In genomic region chr14:19949475-19949874, GRCm38 (mm10) we compare ENCODE assay signal across 26 mouse cellular contexts. TPM values are rescaled to one million over a fixed set of nuclear protein-coding genes. Genes with fewer than 3 reads are reported as not detected.
DNase-seq lines count a peak whose midpoint lies in the region; ATAC-seq and TF ChIP-seq lines count a peak whose summit lies in the region.
"Had no signal": no experiment of that assay in that cellular context is flagged by ENCODE, and none has a peak within 500 bp of the region (broad histone marks: within the 10 kb centered on the region; RNA-seq: fewer than 3 reads in every experiment).

No protein-coding gene starts in this region.

- H3K4me3 ChIP-seq in forebrain, embryonic 15.5 days = no peak overlapping the region
- H3K4me3 ChIP-seq in forebrain, embryonic 10.5 days = no peak overlapping the region
- no peak overlapping the region for H3K4me3 ChIP-seq in bone marrow macrophage, adult 2 months (ENCODE audit: insufficient read depth, low read length)
- no peak overlapping the region for H3K4me3 ChIP-seq in macrophage (ENCODE audit: inconsistent target)
- H3K4me3 ChIP-seq in left cerebral cortex, adult 2 months = no peak overlapping the region
- H3K4me3 ChIP-seq: heart, embryonic 12.5 days; heart, embryonic 15.5 days; hindbrain, embryonic 10.5 days; hindbrain, embryonic 13.5 days had no signal

- intact Hi-C loops in left cerebral cortex, adult 2 months (cut with DNase I) = loop anchor here (10.0 kb wide), 1 partner anchor 245 kb away; no protein-coding TSS in a partner anchor

- H3K4me1 ChIP-seq in forebrain, embryonic 15.5 days = peaks cover 40% of the 10 kb centered on the region
- peaks cover 29% of the 10 kb centered on the region for H3K4me1 ChIP-seq in forebrain, embryonic 10.5 days
- H3K4me1 ChIP-seq in bone marrow macrophage, adult 2 months (ENCODE audit: control insufficient read depth, insufficient read depth, low read length) = peaks cover 30% of the 10 kb centered on the region
- H3K4me1 ChIP-seq: hindbrain, embryonic 10.5 days had no signal

- DNase-seq in forebrain, embryonic 10.5 days (ENCODE audit: extremely low spot score, low spot score) = no peak
- DNase-seq in frontal cortex, adult 2 months (ENCODE audit: extremely low spot score in 1 of 2, low spot score in 1 of 2) = no peak
- no peak for DNase-seq in left cerebral cortex, adult 2 months (ENCODE audit: extremely low spot score in 1 of 2, low spot score in 2 of 2)
- no peak for DNase-seq in kidney, postnatal 14 days
- DNase-seq: adrenal gland, adult 8-10 months; adrenal gland, postnatal 36 days; cerebellum, adult 11-12 months; cerebellum, adult 8-10 months; cerebellum, postnatal 10 days; cerebellum, postnatal 36 days; gastrocnemius, postnatal 25 days; heart, adult 18-20 months; heart, postnatal 10 days; heart, postnatal 36 days had no signal

- H3K27me3 ChIP-seq in forebrain, embryonic 15.5 days = no peaks in the 10 kb centered on the region
- no peaks in the 10 kb centered on the region for H3K27me3 ChIP-seq in forebrain, embryonic 10.5 days (ENCODE audit: poor library complexity, severe bottlenecking)
- H3K27me3 ChIP-seq: heart, embryonic 12.5 days; heart, embryonic 15.5 days; hindbrain, embryonic 13.5 days had no signal

- no peak for TF ChIP-seq POLR2A in bone marrow macrophage, adult 2 months (IDR thresholded peaks at IDR 0.05; ENCODE audit: borderline replicate concordance, low read depth, low read length)

- peaks cover 12% of the 10 kb centered on the region; the same call in 1 of the 2 replicates for H3K36me3 ChIP-seq in forebrain, embryonic 15.5 days
- H3K36me3 ChIP-seq in forebrain, embryonic 10.5 days (replicated peaks) = peaks cover 57% of the 10 kb centered on the region
- peaks cover 32% of the 10 kb centered on the region for H3K36me3 ChIP-seq in macrophage (ENCODE audit: inconsistent target)
- H3K36me3 ChIP-seq: heart, embryonic 12.5 days had no signal

- no peak for ATAC-seq in forebrain, embryonic 15.5 days (replicated peaks)
- ATAC-seq in frontal cortex, adult (ENCODE audit: low TSS enrichment) = peak; percentile 42
- ATAC-seq: activated CD4-positive, CD25-positive, alpha-beta regulatory T cell, adult 4 months; hindbrain, postnatal 0 days; inflammation-experienced regulatory T-cells, adult 6 months; intestine, embryonic 16.5 days had no signal

- WGBS in forebrain, embryonic 15.5 days = 83% methylated on average over 2 of the region's 2 CpGs
- 89% methylated on average over 2 of the region's 2 CpGs for WGBS in forebrain, embryonic 10.5 days
- WGBS in macrophage (ENCODE audit: missing documents) = 65% methylated on average over 2 of the region's 2 CpGs

- H3K79me2 ChIP-seq in macrophage (ENCODE audit: inconsistent target) = peaks cover 97% of the 10 kb centered on the region

- H3K4me2 ChIP-seq in forebrain, embryonic 15.5 days (replicated peaks) = no peak overlapping the region
- H3K4me2 ChIP-seq: heart, embryonic 12.5 days; heart, embryonic 15.5 days; hindbrain, embryonic 13.5 days had no signal

- H3K9me3 ChIP-seq in forebrain, embryonic 15.5 days = no peaks in the 10 kb centered on the region
- no peaks in the 10 kb centered on the region for H3K9me3 ChIP-seq in forebrain, embryonic 10.5 days
- H3K9me3 ChIP-seq: heart, embryonic 12.5 days; heart, embryonic 15.5 days; hindbrain, embryonic 10.5 days; hindbrain, embryonic 13.5 days had no signal

- H3K9ac ChIP-seq in forebrain, embryonic 15.5 days (replicated peaks) = no peak overlapping the region
- H3K9ac ChIP-seq: heart, embryonic 12.5 days; heart, embryonic 15.5 days; hindbrain, embryonic 13.5 days had no signal

- no peak for TF ChIP-seq CTCF in bone marrow macrophage, adult 2 months (IDR thresholded peaks at IDR 0.05; ENCODE audit: low read depth, low read length)
- no peak for TF ChIP-seq CTCF in left cerebral cortex, adult 2 months (IDR thresholded peaks at IDR 0.05)

- peak overlapping the region; percentile 54 for H3K27ac ChIP-seq in forebrain, embryonic 15.5 days (replicated peaks)
- no peak overlapping the region for H3K27ac ChIP-seq in forebrain, embryonic 10.5 days
- 0 out of 2 replicates have a peak overlapping the region, but pooled peaks have one; percentile 6 for H3K27ac ChIP-seq in bone marrow macrophage, adult 2 months (ENCODE audit: insufficient read depth, low read depth, low read length)
- peak overlapping the region; percentile 88 for H3K27ac ChIP-seq in macrophage
- H3K27ac ChIP-seq in left cerebral cortex, adult 2 months = no peak overlapping the region; the same call in 1 of the 2 replicates
- H3K27ac ChIP-seq: heart, embryonic 15.5 days; hindbrain, embryonic 10.5 days; hindbrain, embryonic 13.5 days; hindbrain, postnatal 0 days had no signal

RNA-seq across cellular contexts. Expression of gene Gng2, which starts 28.0 kb away (rescaled TPM):
- polyA plus RNA-seq in forebrain, embryonic 15.5 days (2015; fragmentation: Nextera tagmentation; extraction: Ambion mirVana) = 456 and 468 TPM in 2 replicates
- 81.0 and 86.1 TPM in 2 replicates for polyA plus RNA-seq in forebrain, embryonic 10.5 days (2016; fragmentation: Nextera tagmentation; extraction: Ambion mirVana)
- 70.9 and 75.4 TPM in 2 replicates for polyA plus RNA-seq in frontal cortex, adult 2 months (2012; rRNA removed)
- 210 and 216 TPM in 2 replicates for polyA plus RNA-seq in bone marrow macrophage, adult 2 months (2012; ENCODE audit: insufficient read depth, insufficient read length, missing spikeins)
- 10 to 100 TPM in 19 of 26 experiments, 1 to 10 TPM in 7; 4.2 to 66.1 (median 29.6) TPM for total RNA-seq in macrophage (2018; cell fraction: chromatin; rRNA removed)
- total RNA-seq in macrophage (2018; cell fraction: cytosol; rRNA removed) = 100 to 1,000 TPM; 131 to 281 (median 162) TPM
- total RNA-seq in macrophage (2018; cell fraction: nucleus; rRNA removed) = 100 to 1,000 TPM in 2 of 26 experiments, 10 to 100 TPM in 24; 21.1 to 122 (median 61.1) TPM
- 134 to 216 TPM (median 195 TPM) in 3 replicates for polyA plus RNA-seq in macrophage (2018)
- total RNA-seq in left cerebral cortex, adult 2 months (2021) = 100 to 1,000 TPM; 195 to 206 TPM

Comparison
In these comparisons a context has a peak if more than half of its experiments do, and no peak if none do; other contexts are left out.
1. H3K27ac ChIP-seq: peak in forebrain, embryonic 15.5 days (single experiment), bone marrow macrophage, adult 2 months (single experiment) and macrophage (single experiment); none in forebrain, embryonic 10.5 days (single experiment) and left cerebral cortex, adult 2 months (single experiment).